Mouse (Mus musculus) urinary bladder, postnatal 14 days (tissue): ENCODE measurements around the gene Bbc3.
A peak's percentile ranks its signal among the peaks of the same experiment; 100 is the strongest.

ENCODE experiments used
- DNase-seq: peaks from one replicate; pipeline ENCODE4 v3.0.0; 2021; ENCODE audit warnings: low spot score

Gene Bbc3

GRCm38 (mm10) chr7:16315222-16315759 is 7.1 kb downstream of the Bbc3 start:
- no peak for DNase-seq

GRCm38 (mm10) chr7:16317094-16317493 is 8.9 kb downstream of the Bbc3 start:
- DNase-seq, result no peak

- no peak for DNase-seq
Measured at GRCm38 (mm10) chr7:16319216-16319615, 11.0 kb downstream of the Bbc3 start.

- no peak for DNase-seq
Measured at GRCm38 (mm10) chr7:16320479-16320878, 12.3 kb downstream of the Bbc3 start.

- DNase-seq, result no peak
Measured at GRCm38 (mm10) chr7:16324661-16325060, 16.5 kb downstream of the Bbc3 start.

- peak; percentile 70 for DNase-seq
Measured at GRCm38 (mm10) chr7:16325920-16326606, 17.9 kb downstream of the Bbc3 start.

GRCm38 (mm10) chr7:16326607-16326971 is 18.4 kb downstream of the Bbc3 start:
- DNase-seq, result no peak

GRCm38 (mm10) chr7:16329146-16329545 is 21.0 kb downstream of the Bbc3 start:
- DNase-seq, result no peak

- no peak for DNase-seq
Measured at GRCm38 (mm10) chr7:16337733-16338132, 29.5 kb downstream of the Bbc3 start.

GRCm38 (mm10) chr7:16344598-16344997 is 36.4 kb downstream of the Bbc3 start:
- DNase-seq, result no peak

GRCm38 (mm10) chr7:16345297-16345696 is 37.1 kb downstream of the Bbc3 start:
- DNase-seq, result no peak

- no peak for DNase-seq
Measured at GRCm38 (mm10) chr7:16349999-16350398, 41.8 kb downstream of the Bbc3 start.

- no peak for DNase-seq
Measured at GRCm38 (mm10) chr7:16355854-16356594, 47.8 kb downstream of the Bbc3 start.

GRCm38 (mm10) chr7:16357602-16358001 is 49.4 kb downstream of the Bbc3 start:
- DNase-seq, result no peak

- no peak for DNase-seq
Measured at GRCm38 (mm10) chr7:16364319-16364718, 56.1 kb downstream of the Bbc3 start.

- no peak for DNase-seq
Measured at GRCm38 (mm10) chr7:16364901-16365500, 56.8 kb downstream of the Bbc3 start.

- DNase-seq, result peak; percentile 56
Measured at GRCm38 (mm10) chr7:16366133-16366646, 58.0 kb downstream of the Bbc3 start.

- no peak for DNase-seq
Measured at GRCm38 (mm10) chr7:16366669-16367068, 58.5 kb downstream of the Bbc3 start.
